Mouse (Mus musculus): ENCODE measurements around the gene Pdzd3. TPM values are rescaled to one million over a fixed set of nuclear protein-coding genes. Genes with fewer than 3 reads are reported as not detected.

Pdzd3 gene
- polyA plus RNA-seq, 1 experiment from 2014 or later, result 0.12 TPM

GRCm38 (mm10) chr9:44199166-44199565 lies 52.1 kb downstream of the Pdzd3 start:
- Histone ChIP-seq H3K4me2 (ENCODE audit: low read depth, low read length) (no peak overlapping the region), H3K4me1 (ENCODE audit: control insufficient read depth, insufficient read depth, low read length) (no peaks in the 10 kb centered on the region), H3K36me3 (ENCODE audit: control insufficient read depth, insufficient read depth, low read length) (peaks cover 6% of the 10 kb centered on the region; the same call in 1 of the 2 replicates), H3K9me3 (ENCODE audit: control insufficient read depth, low read length) (no peaks in the 10 kb centered on the region), H3K9ac (replicated peaks; ENCODE audit: low read depth, low read length) (no peak overlapping the region), H3K27me3 (ENCODE audit: control insufficient read depth, insufficient read depth, low read length) (no peaks in the 10 kb centered on the region), H3K27ac (ENCODE audit: low read depth, low read length) (no peak overlapping the region), H3K4me3 (ENCODE audit: low read depth, low read length) (no peak overlapping the region)
- ATAC-seq (ENCODE audit: low read depth), result no peak
- WGBS, result 92% methylated on average over 3 of the region's 3 CpGs

Other genes with a start within 250 kb of the Pdzd3 start
- 4.6 and 11.6 TPM in 2 replicates for gene Thy1, start 208.1 kb downstream of the Pdzd3 start, polyA plus RNA-seq (2014; fragmentation: Nextera tagmentation; extraction: Ambion mirVana)
- 9.4 and 11.7 TPM in 2 replicates for gene Usp2, start 184.4 kb downstream of the Pdzd3 start, polyA plus RNA-seq (2014; fragmentation: Nextera tagmentation; extraction: Ambion mirVana)
- gene Mfrp, start 149.7 kb downstream of the Pdzd3 start, polyA plus RNA-seq (2014; fragmentation: Nextera tagmentation; extraction: Ambion mirVana), result not detected in 2 replicates
- gene C1qtnf5, start 144.2 kb downstream of the Pdzd3 start, polyA plus RNA-seq (2014; fragmentation: Nextera tagmentation; extraction: Ambion mirVana), result 6.7 and 8.0 TPM in 2 replicates
- gene Gm49380, start 138.0 kb downstream of the Pdzd3 start, polyA plus RNA-seq (2014; fragmentation: Nextera tagmentation; extraction: Ambion mirVana), result 0.08 and 0.10 TPM in 2 replicates
- 28.9 and 32.6 TPM in 2 replicates for gene Rnf26, start 138.0 kb downstream of the Pdzd3 start, polyA plus RNA-seq (2014; fragmentation: Nextera tagmentation; extraction: Ambion mirVana)
- 9.0 and 23.0 TPM in 2 replicates for gene Mcam, start 117.0 kb downstream of the Pdzd3 start, polyA plus RNA-seq (2014; fragmentation: Nextera tagmentation; extraction: Ambion mirVana)
- gene Cbl, start 17.4 kb downstream of the Pdzd3 start, polyA plus RNA-seq (2014; fragmentation: Nextera tagmentation; extraction: Ambion mirVana), result 19.7 and 22.6 TPM in 2 replicates
- gene Ccdc153, start 10.8 kb downstream of the Pdzd3 start, polyA plus RNA-seq (2014; fragmentation: Nextera tagmentation; extraction: Ambion mirVana), result not detected in 2 replicates
- gene Nlrx1, start 17.1 kb upstream of the Pdzd3 start, polyA plus RNA-seq (2014; fragmentation: Nextera tagmentation; extraction: Ambion mirVana), result 3.7 and 4.5 TPM in 2 replicates
- 21.4 and 25.0 TPM in 2 replicates for gene Abcg4, start 37.1 kb upstream of the Pdzd3 start, polyA plus RNA-seq (2014; fragmentation: Nextera tagmentation; extraction: Ambion mirVana)
- gene Hinfp, start 54.2 kb upstream of the Pdzd3 start, polyA plus RNA-seq (2014; fragmentation: Nextera tagmentation; extraction: Ambion mirVana), result 21.9 and 23.2 TPM in 2 replicates
- 19.0 and 21.9 TPM in 2 replicates for gene C2cd2l, start 68.8 kb upstream of the Pdzd3 start, polyA plus RNA-seq (2014; fragmentation: Nextera tagmentation; extraction: Ambion mirVana)
- gene Dpagt1, start 74.5 kb upstream of the Pdzd3 start, polyA plus RNA-seq (2014; fragmentation: Nextera tagmentation; extraction: Ambion mirVana), result 35.3 and 35.9 TPM in 2 replicates
- 92.3 and 94.3 TPM in 2 replicates for gene H2afx, start 83.2 kb upstream of the Pdzd3 start, polyA plus RNA-seq (2014; fragmentation: Nextera tagmentation; extraction: Ambion mirVana)
- 58.3 and 58.4 TPM in 2 replicates for gene Hmbs, start 92.8 kb upstream of the Pdzd3 start, polyA plus RNA-seq (2014; fragmentation: Nextera tagmentation; extraction: Ambion mirVana)
- 34.4 and 43.4 TPM in 2 replicates for gene Vps11, start 110.2 kb upstream of the Pdzd3 start, polyA plus RNA-seq (2014; fragmentation: Nextera tagmentation; extraction: Ambion mirVana)
- gene Hyou1, start 128.0 kb upstream of the Pdzd3 start, polyA plus RNA-seq (2014; fragmentation: Nextera tagmentation; extraction: Ambion mirVana), result 20.7 and 27.0 TPM in 2 replicates
- 70.9 and 78.8 TPM in 2 replicates for gene Slc37a4, start 145.4 kb upstream of the Pdzd3 start, polyA plus RNA-seq (2014; fragmentation: Nextera tagmentation; extraction: Ambion mirVana)
- gene Rps25, start 155.7 kb upstream of the Pdzd3 start, polyA plus RNA-seq (2014; fragmentation: Nextera tagmentation; extraction: Ambion mirVana), result 1,180 and 1,219 TPM in 2 replicates
- gene Trappc4, start 156.1 kb upstream of the Pdzd3 start, polyA plus RNA-seq (2014; fragmentation: Nextera tagmentation; extraction: Ambion mirVana), result 305 and 308 TPM in 2 replicates
- 31.1 and 34.5 TPM in 2 replicates for gene Ccdc84, start 167.1 kb upstream of the Pdzd3 start, polyA plus RNA-seq (2014; fragmentation: Nextera tagmentation; extraction: Ambion mirVana)
- gene Foxr1, start 189.7 kb upstream of the Pdzd3 start, polyA plus RNA-seq (2014; fragmentation: Nextera tagmentation; extraction: Ambion mirVana), result not detected in 2 replicates
- not detected in 2 replicates for gene Upk2, start 203.5 kb upstream of the Pdzd3 start, polyA plus RNA-seq (2014; fragmentation: Nextera tagmentation; extraction: Ambion mirVana)
- 11.5 and 12.3 TPM in 2 replicates for gene Bcl9l, start 231.4 kb upstream of the Pdzd3 start, polyA plus RNA-seq (2014; fragmentation: Nextera tagmentation; extraction: Ambion mirVana)